Mouse (Mus musculus) embryonic facial prominence, embryonic 10.5 days (tissue): Measurements from ENCODE around the gene Gm9639. TPM values are rescaled to one million over a fixed set of nuclear protein-coding genes. Genes with fewer than 3 reads are reported as not detected.
"Not testable (repeated sequence)": the region's sequence is repeated elsewhere in the genome, so short reads cannot be mapped to it uniquely, and the experiment has no call there.

Experiments
- DNase-seq: peaks from one replicate; pipeline ENCODE4 v3.0.0-alpha.2; 2017; ENCODE audit warnings: low spot score
- H3K27ac ChIP-seq: fragments of 300-500 bp; sonication (generic); replicated peaks from 2 replicates; pipeline ENCODE4 v1.5.1; 2016; ENCODE audit warnings: mild to moderate bottlenecking
- H3K27me3 ChIP-seq: fragments of 300-500 bp; sonication (generic); replicated peaks from 2 replicates; pipeline ENCODE4 v1.6.1; 2016; ENCODE audit warnings: low read depth, mild to moderate bottlenecking; ENCODE audit not compliant: poor library complexity, severe bottlenecking
- H3K36me3 ChIP-seq: fragments of 300-500 bp; sonication (generic); replicated peaks from 2 replicates; pipeline ENCODE4 v1.6.1; 2016; ENCODE audit warnings: mild to moderate bottlenecking, moderate library complexity
- H3K4me1 ChIP-seq: fragments of 300-500 bp; sonication (generic); 2 replicates; pipeline ENCODE4 v1.6.1; 2016
- H3K4me3 ChIP-seq: fragments of 300-500 bp; sonication (generic); 2 replicates; pipeline ENCODE4 v1.5.1; 2016; ENCODE audit warnings: mild to moderate bottlenecking, moderate library complexity
- H3K9me3 ChIP-seq: fragments of 300-500 bp; sonication (generic); 2 replicates; pipeline ENCODE4 v1.6.1; 2016; ENCODE audit warnings: mild to moderate bottlenecking
- WGBS: fragments of 180-500 bp; shearing (Covaris S2); methylation state at CpG from one replicate; pipeline ENCODE4 v1.1.7; 2016; 5-methylcytosine and 5-hydroxymethylcytosine counted together
- polyA plus RNA-seq: library from polyadenylated mRNA; unstranded; fragments of >200 nt; fragmentation: Nextera tagmentation; extraction: Ambion mirVana; gene quantifications from 2 replicates; pipeline ENCODE4 v1.2.1, GENCODE M21; 2016

The Gm9639 gene
- not detected in 2 replicates for polyA plus RNA-seq

- Histone ChIP-seq H3K4me3 (no peak within 1 kb of the TSS), H3K9me3 (no peaks in the 10 kb centered on the region), H3K36me3 (no peaks in the 10 kb centered on the region), H3K4me1 (peaks cover 23% of the 10 kb centered on the region), H3K27ac (no peak within 1 kb of the TSS), H3K27me3 (no peaks in the 10 kb centered on the region)
- DNase-seq, result no peak
- 53% methylated on average over 2 of the region's 2 CpGs for WGBS
Observed at GRCm38 (mm10) chr10:77794976-77795375, at the start of gene Gm9639. TSS of gene Gm9639 (minus strand) at chr10:77795076.

- WGBS, result 80% methylated on average over 6 of the region's 6 CpGs
- Histone ChIP-seq H3K4me3 (no peak overlapping the region), H3K27ac (no peak overlapping the region), H3K9me3 (peaks cover 12% of the 10 kb centered on the region), H3K4me1 (no peaks in the 10 kb centered on the region), H3K27me3 (no peaks in the 10 kb centered on the region), H3K36me3 (no peaks in the 10 kb centered on the region)
- DNase-seq, result no peak
Observed at GRCm38 (mm10) chr10:77839006-77839405, 44.1 kb upstream of the Gm9639 start.

DNA sequence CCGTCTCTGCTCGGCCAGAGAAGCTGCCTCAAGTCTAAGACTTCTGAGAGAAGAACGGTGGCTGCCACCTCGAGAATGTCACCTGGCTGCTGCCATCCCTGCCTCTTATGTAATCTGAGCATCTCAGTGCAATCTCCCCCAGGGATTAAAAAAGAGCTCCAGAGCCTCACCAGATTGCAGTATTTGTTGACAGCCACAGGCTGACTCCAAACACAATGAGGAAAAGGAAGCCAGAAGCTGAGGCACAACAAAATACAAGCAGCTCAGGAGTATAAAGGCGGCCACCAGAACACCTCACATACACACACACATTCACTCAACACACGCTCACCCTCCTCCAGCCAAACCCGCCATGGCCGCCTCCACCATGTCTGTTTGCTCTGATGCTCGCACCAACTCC lies 40.8 kb upstream of the Gm9639 start, which contains the start of gene Krtap10-10:
Gene Krtap10-10 (plus strand): TSS at position 301 of the 400 bp plus-strand sequence.
- WGBS, result 69% methylated on average over 9 of the region's 9 CpGs
- Histone ChIP-seq H3K9me3 (no peaks in the 10 kb centered on the region), H3K4me1 (no peaks in the 10 kb centered on the region), H3K36me3 (no peaks in the 10 kb centered on the region), H3K27me3 (no peaks in the 10 kb centered on the region), H3K27ac (no peak within 1 kb of the TSS), H3K4me3 (no peak within 1 kb of the TSS)
- DNase-seq, result no peak

DNA sequence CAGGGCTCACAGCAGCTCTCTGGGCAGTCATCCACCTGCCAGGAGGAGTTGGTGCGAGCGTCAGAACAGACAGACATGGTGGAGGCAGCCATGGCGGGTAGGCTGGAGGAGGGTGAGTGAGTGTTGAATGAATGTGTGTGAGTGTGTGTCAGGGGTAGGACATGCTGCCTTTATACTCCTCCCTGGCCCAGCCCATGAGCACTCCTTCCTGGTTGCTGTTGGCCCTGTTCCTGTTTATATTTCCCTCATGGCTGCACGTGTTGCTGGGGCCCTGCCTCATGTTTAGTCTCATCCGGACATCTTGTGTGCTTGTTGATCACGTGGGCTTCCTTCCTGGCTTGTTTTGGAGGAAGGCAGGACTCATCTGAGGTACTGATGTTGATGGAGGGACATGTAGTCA lies 32.1 kb upstream of the Gm9639 start, which contains the start of gene Krtap10-4:
Gene Krtap10-4 (minus strand): TSS at position 145 of the 400 bp plus-strand sequence.
- Histone ChIP-seq H3K4me3 (no peak within 1 kb of the TSS), H3K36me3 (no peaks in the 10 kb centered on the region), H3K27me3 (no peaks in the 10 kb centered on the region), H3K4me1 (no peaks in the 10 kb centered on the region), H3K27ac (no peak within 1 kb of the TSS), H3K9me3 (0 out of 2 replicates have a peak, but pooled peaks cover 2% of the 10 kb centered on the region)
- WGBS, result 78% methylated on average over 6 of the region's 6 CpGs
- DNase-seq, result no peak

DNA sequence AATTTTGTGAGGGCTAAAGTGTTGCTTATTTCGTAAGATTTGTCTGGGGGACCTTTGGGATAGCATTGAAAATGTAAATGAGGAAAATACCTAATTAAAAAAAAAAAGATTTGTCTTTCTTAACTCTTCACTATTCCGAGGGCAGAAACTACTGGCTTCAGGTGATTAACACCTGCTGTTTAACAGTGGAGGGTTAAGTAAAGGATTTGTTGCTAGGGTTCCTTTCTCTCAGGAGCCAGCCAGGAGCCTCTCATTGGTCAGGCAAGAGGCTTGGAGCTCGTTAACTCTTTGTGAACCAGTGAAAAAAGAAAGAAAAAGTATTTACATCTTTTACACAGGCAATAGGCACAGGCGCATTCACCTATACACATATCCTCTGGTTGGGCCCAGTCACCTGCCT lies 24.3 kb upstream of the Gm9639 start:
- Histone ChIP-seq H3K4me3 (no peak overlapping the region), H3K27me3 (no peaks in the 10 kb centered on the region), H3K4me1 (no peaks in the 10 kb centered on the region), H3K36me3 (no peaks in the 10 kb centered on the region), H3K27ac (no peak overlapping the region), H3K9me3 (0 out of 2 replicates have a peak, but pooled peaks cover 2% of the 10 kb centered on the region)
- WGBS, result 29% methylated on average over 4 of the region's 4 CpGs
- no peak for DNase-seq

GRCm38 (mm10) chr10:77818523-77818922 lies 23.6 kb upstream of the Gm9639 start:
- H3K4me1 ChIP-seq, result no peaks in the 10 kb centered on the region
- 93% methylated on average over 4 of the region's 4 CpGs for WGBS
- no peaks in the 10 kb centered on the region for H3K27me3 ChIP-seq
- H3K27ac ChIP-seq, result no peak overlapping the region
- DNase-seq, result no peak
- 0 out of 2 replicates have a peak, but pooled peaks cover 2% of the 10 kb centered on the region for H3K9me3 ChIP-seq
- H3K4me3 ChIP-seq, result no peak overlapping the region
- H3K36me3 ChIP-seq, result no peaks in the 10 kb centered on the region

DNA sequence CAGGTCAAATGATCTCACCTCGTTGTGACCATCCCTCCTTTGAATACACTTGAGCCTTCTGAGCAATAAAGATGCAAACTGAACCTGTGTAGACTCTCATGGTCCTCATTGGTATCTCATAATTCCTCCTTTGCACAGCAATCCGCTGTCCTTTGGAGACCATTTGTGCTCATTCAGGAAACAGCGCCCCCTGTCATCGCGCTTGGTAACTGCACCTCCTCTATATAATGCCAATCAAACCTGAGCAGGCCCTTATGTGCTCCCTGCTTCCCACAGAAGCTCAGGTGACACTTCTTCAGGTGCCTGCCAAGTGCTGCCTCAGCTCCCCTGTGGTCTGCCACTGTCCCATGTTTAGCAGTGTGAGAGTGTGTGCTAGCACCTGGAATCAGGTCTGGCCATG lies 20.6 kb upstream of the Gm9639 start:
- H3K27ac ChIP-seq, result no peak overlapping the region
- no peak overlapping the region for H3K4me3 ChIP-seq
- H3K36me3 ChIP-seq, result no peaks in the 10 kb centered on the region
- no peaks in the 10 kb centered on the region for H3K27me3 ChIP-seq
- 34% methylated on average over 5 of the region's 5 CpGs for WGBS
- no peaks in the 10 kb centered on the region for H3K9me3 ChIP-seq
- DNase-seq, result peak; percentile 43
- no peaks in the 10 kb centered on the region for H3K4me1 ChIP-seq

DNA sequence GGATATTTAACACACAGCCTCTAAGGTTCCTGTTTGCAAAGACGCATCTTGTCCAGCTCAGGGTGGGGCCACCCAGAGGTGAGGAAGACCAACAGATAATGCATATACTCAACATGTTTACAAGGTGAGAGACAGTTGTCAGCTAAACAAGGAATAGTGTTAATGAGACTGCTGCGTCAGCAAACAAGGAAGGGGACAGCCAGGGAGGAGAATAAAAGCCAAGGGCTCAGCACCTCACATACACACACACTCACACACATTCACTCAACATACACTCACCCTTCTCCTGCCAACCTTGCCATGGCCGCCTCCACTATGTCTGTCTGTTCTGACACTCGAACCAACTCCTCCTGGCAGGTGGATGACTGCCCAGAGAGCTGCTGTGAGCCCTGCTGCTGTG lies 19.5 kb upstream of the Gm9639 start, which contains the start of gene Gm2696:
Gene Gm2696 (plus strand): TSS at position 301 of the 400 bp plus-strand sequence.
- Histone ChIP-seq H3K27me3 (no peaks in the 10 kb centered on the region), H3K9me3 (no peaks in the 10 kb centered on the region), H3K36me3 (no peaks in the 10 kb centered on the region), H3K27ac (no peak within 1 kb of the TSS), H3K4me3 (no peak within 1 kb of the TSS), H3K4me1 (no peaks in the 10 kb centered on the region)
- DNase-seq, result no peak
- 57% methylated on average over 4 of the region's 4 CpGs for WGBS

DNA sequence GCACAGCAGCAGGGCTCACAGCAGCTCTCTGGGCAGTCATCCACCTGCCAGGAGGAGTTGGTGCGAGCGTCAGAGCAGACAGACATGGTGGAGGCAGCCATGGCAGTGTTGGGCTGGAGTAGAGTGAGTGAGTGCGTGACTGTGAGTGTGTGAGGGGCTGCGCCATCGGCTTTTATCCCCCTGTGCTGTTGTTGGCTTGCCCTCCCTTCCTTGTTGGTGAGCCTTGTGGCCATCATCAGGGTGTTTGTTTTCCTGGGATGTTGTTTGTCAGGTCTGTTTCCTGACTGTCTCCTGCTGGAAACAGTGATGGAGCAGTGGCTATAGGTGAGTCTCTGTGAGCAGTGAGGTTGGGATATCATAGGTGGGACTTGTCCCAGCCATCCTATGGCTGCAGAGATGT lies 16.9 kb upstream of the Gm9639 start, which contains the start of gene Gm9507:
Gene Gm9507 (minus strand): TSS at position 101 of the 400 bp plus-strand sequence.
- 85% methylated on average over 5 of the region's 5 CpGs for WGBS
- no peaks in the 10 kb centered on the region for H3K27me3 ChIP-seq
- H3K27ac ChIP-seq, result no peak within 1 kb of the TSS
- DNase-seq, result no peak
- H3K36me3 ChIP-seq, result no peaks in the 10 kb centered on the region
- no peak within 1 kb of the TSS for H3K4me3 ChIP-seq
- H3K9me3 ChIP-seq, result peaks cover 5% of the 10 kb centered on the region; the same call in 1 of the 2 replicates
- no peaks in the 10 kb centered on the region for H3K4me1 ChIP-seq

DNA sequence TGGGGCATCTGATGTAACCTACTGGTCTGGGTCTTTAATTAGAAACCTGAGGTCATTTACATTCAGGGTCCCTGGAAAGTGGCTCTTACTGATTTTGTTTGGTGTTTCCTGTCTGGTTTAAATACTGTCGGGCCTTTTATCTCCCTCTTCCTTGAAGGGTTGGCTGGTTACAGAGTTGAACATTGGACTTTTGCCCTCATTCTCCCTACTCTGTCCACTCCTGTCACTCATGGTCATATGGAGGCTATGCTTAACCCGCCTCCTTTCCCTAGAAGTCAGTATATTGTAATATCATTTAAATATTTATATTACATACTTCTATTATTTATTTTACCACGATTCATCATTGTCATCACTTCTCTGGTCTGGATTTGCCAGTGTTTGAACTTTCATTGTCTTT lies 9.2 kb upstream of the Gm9639 start:
- no peaks in the 10 kb centered on the region for H3K36me3 ChIP-seq
- no peaks in the 10 kb centered on the region for H3K27me3 ChIP-seq
- 0 out of 2 replicates have a peak, but pooled peaks cover 2% of the 10 kb centered on the region for H3K4me1 ChIP-seq
- H3K4me3 ChIP-seq, result no peak overlapping the region
- peaks cover 4% of the 10 kb centered on the region; the same call in 1 of the 2 replicates for H3K9me3 ChIP-seq
- no peak for DNase-seq
- H3K27ac ChIP-seq, result no peak overlapping the region
- 81% methylated on average over 3 of the region's 3 CpGs for WGBS

GRCm38 (mm10) chr10:77798921-77799508 lies 4.1 kb upstream of the Gm9639 start, which contains the start of gene Gm19668:
TSS of gene Gm19668 (minus strand) at chr10:77799133.
- no peak within 1 kb of the TSS for H3K27ac ChIP-seq

DNA sequence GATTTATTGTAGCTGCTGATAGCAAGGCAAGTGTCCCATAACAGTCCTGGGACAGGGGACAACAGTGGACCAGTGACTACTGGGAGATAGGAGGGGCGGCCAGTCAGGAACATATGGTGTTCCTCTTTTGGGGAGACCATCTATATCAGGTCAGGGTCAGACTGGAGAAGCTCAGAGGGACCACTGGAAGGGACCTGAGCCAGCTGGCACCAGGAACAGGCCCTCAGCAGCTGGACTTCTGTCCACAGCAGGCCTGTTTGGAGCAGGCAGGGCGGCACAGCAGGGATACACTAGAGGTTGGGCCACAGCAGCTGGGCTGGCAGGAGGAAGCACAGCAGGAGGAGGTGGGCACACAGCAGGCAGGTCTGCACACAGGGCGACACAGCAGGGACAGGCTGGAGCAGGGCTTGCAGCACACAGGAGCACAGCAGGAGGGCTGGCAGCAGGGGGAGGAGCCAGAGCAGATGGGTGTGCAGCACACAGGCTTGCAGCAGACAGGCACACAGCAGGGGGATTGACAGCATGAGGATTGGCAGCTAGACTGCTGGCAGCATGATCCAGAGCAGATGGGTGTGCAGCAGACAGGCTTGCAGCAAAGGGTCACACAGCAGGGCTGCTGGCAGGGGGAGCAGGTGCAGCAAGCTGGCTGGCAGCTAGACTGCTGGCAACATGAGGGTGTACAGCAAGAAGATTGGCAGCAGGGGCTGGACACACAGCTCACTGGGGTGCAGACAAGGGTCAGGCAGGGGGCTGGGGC lies 3.5 kb upstream of the Gm9639 start:
- H3K36me3 ChIP-seq, H3K27me3 ChIP-seq, H3K27ac ChIP-seq, H3K4me3 ChIP-seq, DNase-seq, H3K9me3 ChIP-seq: not testable (repeated sequence)
- 28% methylated on average over 3 of the region's 3 CpGs for WGBS
- peaks cover 22% of the 10 kb centered on the region for H3K4me1 ChIP-seq

More at GRCm38 (mm10) chr10:77798921-77799508, 4.1 kb upstream of the Gm9639 start, which contains the start of gene Gm19668:
- Histone ChIP-seq H3K4me3 (no peak within 1 kb of the TSS), H3K4me1 (peaks cover 15% of the 10 kb centered on the region), H3K9me3 (no peaks in the 10 kb centered on the region), H3K36me3 (no peaks in the 10 kb centered on the region), H3K27me3 (no peaks in the 10 kb centered on the region)
- DNase-seq, result no peak
- WGBS, result 66% methylated on average over 8 of the region's 8 CpGs
